Mouse (Mus musculus): Measurements from ENCODE around the gene Mrpl55. TPM values are rescaled to one million over a fixed set of nuclear protein-coding genes. Genes with fewer than 3 reads are reported as not detected.

Mrpl55 gene
- total and polyA plus RNA-seq, 2 experiments: 25.1 to 37.7 TPM

GRCm38 (mm10) chr11:59232797-59233196 is 30.5 kb downstream of the Mrpl55 start:
- H3K27ac ChIP-seq (replicated peaks; ENCODE audit: insufficient read depth, low read depth, low read length): no peak overlapping the region
- H3K4me1 ChIP-seq (ENCODE audit: control insufficient read depth, insufficient read depth, low read length): peaks cover 7% of the 10 kb centered on the region
- WGBS: 82% methylated on average over 2 of the region's 2 CpGs
- no peaks in the 10 kb centered on the region for H3K27me3 ChIP-seq (ENCODE audit: control insufficient read depth, insufficient read depth, low read length)
- DNase-seq (ENCODE audit: extremely low read depth, low read depth, low spot score): no peak
- no peaks in the 10 kb centered on the region for H3K36me3 ChIP-seq (ENCODE audit: control insufficient read depth, insufficient read depth, low read length)
- no peak overlapping the region for H3K4me3 ChIP-seq (ENCODE audit: insufficient read depth, low read depth, low read length)
- peaks cover 2% of the 10 kb centered on the region for H3K79me2 ChIP-seq (ENCODE audit: control insufficient read depth, insufficient read depth, low read length)
- no peak overlapping the region for H3K9ac ChIP-seq (ENCODE audit: low read depth, low read length)
- TF ChIP-seq POLR2A (IDR thresholded peaks at IDR 0.05; ENCODE audit: extremely low read depth, insufficient read depth, low read length) (no peak), CTCF (IDR thresholded peaks at IDR 0.05; ENCODE audit: low read depth, low read length) (no peak)

DNA sequence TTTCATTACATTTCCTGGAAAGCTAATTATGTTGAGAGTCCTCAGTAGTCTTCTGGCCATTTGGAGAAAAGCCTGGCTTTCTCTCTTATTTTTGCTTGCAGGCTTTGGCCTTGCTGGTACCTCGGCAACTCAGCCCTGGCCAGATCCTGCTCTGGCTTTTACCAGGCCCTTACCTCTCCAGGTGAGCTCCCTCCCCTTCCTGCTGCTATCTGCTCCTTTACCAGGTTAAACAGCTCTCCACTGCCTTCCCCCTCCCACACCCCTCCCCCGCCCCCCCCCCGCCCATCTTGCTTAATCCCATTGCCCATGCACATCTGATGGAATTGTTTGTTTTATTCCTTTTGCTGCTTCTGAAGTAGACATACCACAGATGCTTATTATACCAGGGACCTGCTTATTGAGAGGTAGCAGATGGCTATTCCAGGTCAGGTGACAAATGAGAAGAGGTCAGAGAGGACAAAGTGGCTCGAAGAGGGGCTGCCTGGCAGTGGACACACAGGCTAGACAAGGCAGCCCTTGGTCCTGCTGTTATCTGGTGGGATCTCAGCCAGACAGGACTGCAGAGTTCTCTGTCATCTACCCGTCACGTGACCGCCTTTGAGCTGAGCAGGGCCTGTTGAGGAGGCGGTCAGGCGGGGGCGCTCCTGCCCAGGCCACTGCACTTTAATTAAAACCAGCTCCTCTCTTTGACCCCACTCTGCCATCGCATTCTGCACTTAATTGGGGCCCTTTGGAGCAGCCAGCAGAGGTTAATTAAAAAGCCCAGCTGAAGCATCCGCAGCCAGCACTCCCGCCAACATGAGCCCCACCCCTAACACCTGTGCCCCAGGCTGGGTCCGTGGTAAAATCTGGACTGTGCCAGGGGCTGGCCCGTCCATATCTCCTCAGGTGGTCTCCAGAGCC is 36.5 kb downstream of the Mrpl55 start:
- peak; percentile 70 for DNase-seq (ENCODE audit: extremely low read depth, low read depth, low spot score)
- H3K9ac ChIP-seq (ENCODE audit: low read depth, low read length): no peak overlapping the region

GRCm38 (mm10) chr11:59239428-59239785 is 37.1 kb downstream of the Mrpl55 start:
- Histone ChIP-seq H3K27ac (replicated peaks; ENCODE audit: insufficient read depth, low read depth, low read length) (no peak overlapping the region), H3K9ac (ENCODE audit: low read depth, low read length) (no peak overlapping the region), H3K27me3 (ENCODE audit: control insufficient read depth, insufficient read depth, low read length) (no peaks in the 10 kb centered on the region), H3K36me3 (ENCODE audit: control insufficient read depth, insufficient read depth, low read length) (no peaks in the 10 kb centered on the region), H3K4me1 (ENCODE audit: control insufficient read depth, insufficient read depth, low read length) (no peaks in the 10 kb centered on the region), H3K79me2 (ENCODE audit: control insufficient read depth, insufficient read depth, low read length) (no peaks in the 10 kb centered on the region), H3K4me3 (ENCODE audit: insufficient read depth, low read depth, low read length) (no peak overlapping the region)
- WGBS: 57% methylated on average over 4 of the region's 4 CpGs
- DNase-seq (ENCODE audit: extremely low read depth, low read depth, low spot score): no peak
- TF ChIP-seq POLR2A (IDR thresholded peaks at IDR 0.05; ENCODE audit: extremely low read depth, insufficient read depth, low read length): no peak

More for the DNA sequence above, 36.5 kb downstream of the Mrpl55 start:
- no peaks in the 10 kb centered on the region for H3K4me1 ChIP-seq (ENCODE audit: control insufficient read depth, insufficient read depth, low read length)
- no peaks in the 10 kb centered on the region for H3K79me2 ChIP-seq (ENCODE audit: control insufficient read depth, insufficient read depth, low read length)
- H3K27ac ChIP-seq (replicated peaks; ENCODE audit: insufficient read depth, low read depth, low read length): no peak overlapping the region
- H3K4me3 ChIP-seq (ENCODE audit: insufficient read depth, low read depth, low read length): no peak overlapping the region
- H3K27me3 ChIP-seq (ENCODE audit: control insufficient read depth, insufficient read depth, low read length): no peaks in the 10 kb centered on the region
- TF ChIP-seq POLR2A (IDR thresholded peaks at IDR 0.05; ENCODE audit: extremely low read depth, insufficient read depth, low read length) (no peak), CTCF (IDR thresholded peaks at IDR 0.05; ENCODE audit: low read depth, low read length) (peak; percentile 68)
- 12% methylated on average over 15 of the region's 15 CpGs for WGBS
- H3K36me3 ChIP-seq (ENCODE audit: control insufficient read depth, insufficient read depth, low read length): no peaks in the 10 kb centered on the region

DNA sequence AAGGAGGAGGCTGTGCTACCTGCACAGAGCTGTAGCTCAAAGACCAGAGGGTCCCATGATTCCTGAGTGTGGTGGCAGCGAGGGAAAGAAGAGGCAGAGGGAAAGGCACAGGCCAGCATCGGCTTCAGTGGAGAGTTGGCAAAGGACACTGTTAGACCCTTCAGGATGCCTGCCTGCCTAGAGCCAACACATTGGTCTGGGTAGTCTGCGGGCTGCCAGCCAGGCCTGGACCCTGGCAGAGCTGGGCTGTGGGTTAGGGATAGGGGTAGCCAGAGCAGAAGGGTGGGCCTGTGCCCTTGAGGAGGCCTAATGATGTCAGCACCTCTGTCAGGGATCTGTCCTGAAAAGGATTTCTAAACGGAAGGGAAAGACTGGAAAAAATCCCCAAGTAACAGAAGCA is 37.5 kb downstream of the Mrpl55 start:
- 81% methylated on average over 4 of the region's 4 CpGs for WGBS
- TF ChIP-seq POLR2A (IDR thresholded peaks at IDR 0.05; ENCODE audit: extremely low read depth, insufficient read depth, low read length) (no peak), CTCF (IDR thresholded peaks at IDR 0.05; ENCODE audit: low read depth, low read length) (no peak)
- H3K27me3 ChIP-seq (ENCODE audit: control insufficient read depth, insufficient read depth, low read length): no peaks in the 10 kb centered on the region

DNA sequence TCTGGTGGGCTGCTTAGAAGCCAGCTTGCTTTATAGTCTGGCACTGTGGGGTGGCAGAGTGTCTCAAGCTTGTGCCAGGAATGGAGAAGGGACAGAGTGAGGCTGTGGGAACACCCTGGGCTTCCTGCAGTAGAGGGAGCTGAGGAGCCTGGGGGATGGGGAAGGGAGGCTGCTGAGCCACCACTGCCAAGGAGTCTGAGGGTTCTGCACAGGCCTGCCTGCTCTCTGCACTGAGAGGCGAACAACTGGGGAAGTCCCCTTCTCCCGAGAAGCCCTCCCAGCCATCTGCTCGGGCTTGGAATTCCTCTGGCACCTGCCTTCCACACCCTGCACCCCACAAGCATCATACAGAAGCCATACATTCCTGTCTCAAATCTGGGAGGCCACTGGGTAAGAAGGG is 39.6 kb downstream of the Mrpl55 start:
- Histone ChIP-seq H3K9ac (ENCODE audit: low read depth, low read length) (no peak overlapping the region), H3K27me3 (ENCODE audit: control insufficient read depth, insufficient read depth, low read length) (no peaks in the 10 kb centered on the region), H3K79me2 (ENCODE audit: control insufficient read depth, insufficient read depth, low read length) (no peaks in the 10 kb centered on the region), H3K4me1 (ENCODE audit: control insufficient read depth, insufficient read depth, low read length) (no peaks in the 10 kb centered on the region), H3K36me3 (ENCODE audit: control insufficient read depth, insufficient read depth, low read length) (no peaks in the 10 kb centered on the region), H3K4me3 (ENCODE audit: insufficient read depth, low read depth, low read length) (no peak overlapping the region), H3K27ac (replicated peaks; ENCODE audit: insufficient read depth, low read depth, low read length) (no peak overlapping the region)
- TF ChIP-seq POLR2A (IDR thresholded peaks at IDR 0.05; ENCODE audit: extremely low read depth, insufficient read depth, low read length) (no peak), CTCF (IDR thresholded peaks at IDR 0.05; ENCODE audit: low read depth, low read length) (no peak)
- WGBS: 51% methylated on average over 3 of the region's 3 CpGs
- no peak for DNase-seq (ENCODE audit: extremely low read depth, low read depth, low spot score)

More for the DNA sequence above, 37.5 kb downstream of the Mrpl55 start:
- Histone ChIP-seq H3K27ac (replicated peaks; ENCODE audit: insufficient read depth, low read depth, low read length) (no peak overlapping the region), H3K9ac (ENCODE audit: low read depth, low read length) (no peak overlapping the region), H3K4me1 (ENCODE audit: control insufficient read depth, insufficient read depth, low read length) (no peaks in the 10 kb centered on the region), H3K36me3 (ENCODE audit: control insufficient read depth, insufficient read depth, low read length) (no peaks in the 10 kb centered on the region), H3K4me3 (ENCODE audit: insufficient read depth, low read depth, low read length) (no peak overlapping the region), H3K79me2 (ENCODE audit: control insufficient read depth, insufficient read depth, low read length) (no peaks in the 10 kb centered on the region)
- no peak for DNase-seq (ENCODE audit: extremely low read depth, low read depth, low spot score)

- Histone ChIP-seq H3K27me3 (ENCODE audit: control insufficient read depth, insufficient read depth, low read length) (no peaks in the 10 kb centered on the region), H3K79me2 (ENCODE audit: control insufficient read depth, insufficient read depth, low read length) (no peaks in the 10 kb centered on the region), H3K4me3 (ENCODE audit: insufficient read depth, low read depth, low read length) (no peak overlapping the region), H3K27ac (replicated peaks; ENCODE audit: insufficient read depth, low read depth, low read length) (no peak overlapping the region), H3K4me1 (ENCODE audit: control insufficient read depth, insufficient read depth, low read length) (no peaks in the 10 kb centered on the region), H3K36me3 (ENCODE audit: control insufficient read depth, insufficient read depth, low read length) (no peaks in the 10 kb centered on the region), H3K9ac (ENCODE audit: low read depth, low read length) (no peak overlapping the region)
- WGBS: 60% methylated on average over 6 of the region's 6 CpGs
- no peak for DNase-seq (ENCODE audit: extremely low read depth, low read depth, low spot score)
- TF ChIP-seq CTCF (IDR thresholded peaks at IDR 0.05; ENCODE audit: low read depth, low read length) (no peak), POLR2A (IDR thresholded peaks at IDR 0.05; ENCODE audit: extremely low read depth, insufficient read depth, low read length) (no peak)
Observed at GRCm38 (mm10) chr11:59243856-59244255, 41.6 kb downstream of the Mrpl55 start.

All from liver, adult 2 months (tissue).